Comparison of ENCODE assay signal across 7 mouse cellular contexts in the genomic region with DNA sequence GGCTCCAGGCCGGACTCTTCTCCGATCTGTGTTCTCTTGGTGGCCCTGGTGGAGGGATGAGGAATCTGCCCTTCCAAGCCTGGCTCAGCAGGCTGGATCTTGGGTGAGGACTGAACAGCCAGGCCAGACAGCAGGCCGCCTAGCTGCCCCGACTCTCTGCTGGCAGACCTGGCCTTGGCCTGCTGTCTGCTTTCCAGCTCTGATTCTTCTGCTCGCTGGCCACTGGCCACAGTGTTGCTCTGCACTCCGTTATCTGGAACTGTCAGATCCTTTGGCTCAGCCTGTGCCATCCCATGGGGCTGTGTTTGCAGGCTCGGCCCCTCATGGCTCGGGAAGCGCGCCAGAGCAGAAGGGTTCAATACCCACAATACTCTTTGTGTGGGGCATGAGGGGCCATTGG.
DNase-seq lines count a peak whose midpoint lies in the region; ATAC-seq and TF ChIP-seq lines count a peak whose summit lies in the region.

No protein-coding gene starts in this region.

- no peaks in the 10 kb centered on the region for H3K9me3 ChIP-seq in lung, embryonic 14.5 days (ENCODE audit: low read depth, low read length)
- H3K9me3 ChIP-seq in stomach, postnatal 0 days (ENCODE audit: control insufficient read depth, low read length), result no peaks in the 10 kb centered on the region
- H3K9me3 ChIP-seq in liver, embryonic 11.5 days (ENCODE audit: control insufficient read depth, low read length), result no peaks in the 10 kb centered on the region

- ATAC-seq in lung, embryonic 14.5 days (ENCODE audit: insufficient read depth), result peak; percentile 58; the same call in 1 of the 2 replicates
- ATAC-seq in stomach, postnatal 0 days (ENCODE audit: low FRiP score, low TSS enrichment), result no peak
- ATAC-seq in liver, embryonic 11.5 days (replicated peaks; ENCODE audit: low FRiP score), result no peak

- no peaks in the 10 kb centered on the region for H3K27me3 ChIP-seq in lung, embryonic 14.5 days (ENCODE audit: insufficient read depth, low read length)
- no peaks in the 10 kb centered on the region for H3K27me3 ChIP-seq in stomach, postnatal 0 days (ENCODE audit: control insufficient read depth, insufficient read depth, low read length)
- H3K27me3 ChIP-seq in liver, embryonic 11.5 days (replicated peaks; ENCODE audit: control insufficient read depth, insufficient read depth, low read length), result no peaks in the 10 kb centered on the region

- no peak overlapping the region for H3K4me2 ChIP-seq in lung, embryonic 14.5 days
- no peak overlapping the region for H3K4me2 ChIP-seq in stomach, postnatal 0 days (replicated peaks; ENCODE audit: low read depth)
- no peak overlapping the region for H3K4me2 ChIP-seq in liver, embryonic 11.5 days

- H3K36me3 ChIP-seq in lung, embryonic 14.5 days (ENCODE audit: insufficient read depth), result no peaks in the 10 kb centered on the region
- no peaks in the 10 kb centered on the region for H3K36me3 ChIP-seq in stomach, postnatal 0 days (ENCODE audit: control insufficient read depth, insufficient read depth, low read length)
- no peaks in the 10 kb centered on the region for H3K36me3 ChIP-seq in liver, embryonic 11.5 days (ENCODE audit: control insufficient read depth, insufficient read depth, low read length)

- WGBS in lung, embryonic 14.5 days, result 70% methylated on average over 10 of the region's 10 CpGs
- 67% methylated on average over 10 of the region's 10 CpGs for WGBS in stomach, postnatal 0 days
- WGBS in liver, embryonic 11.5 days, result 73% methylated on average over 10 of the region's 10 CpGs

- peak; percentile 42 for TF ChIP-seq CTCF in lung, embryonic 14.5 days (IDR thresholded peaks at IDR 0.05; ENCODE audit: low read depth)
- peak; percentile 45 for TF ChIP-seq CTCF in stomach, postnatal 0 days (IDR thresholded peaks at IDR 0.05; ENCODE audit: low read depth)

- H3K4me1 ChIP-seq in lung, embryonic 14.5 days (ENCODE audit: insufficient read depth), result peaks cover 2% of the 10 kb centered on the region; the same call in 1 of the 2 replicates
- peaks cover 3% of the 10 kb centered on the region for H3K4me1 ChIP-seq in stomach, postnatal 0 days (replicated peaks; ENCODE audit: control insufficient read depth, insufficient read depth)
- H3K4me1 ChIP-seq in liver, embryonic 11.5 days (replicated peaks; ENCODE audit: control insufficient read depth, insufficient read depth, low read length), result no peaks in the 10 kb centered on the region

- no peak overlapping the region for H3K4me3 ChIP-seq in lung, embryonic 14.5 days (ENCODE audit: low read depth, low read length)
- no peak overlapping the region for H3K4me3 ChIP-seq in stomach, postnatal 0 days (ENCODE audit: low read depth, low read length)
- H3K4me3 ChIP-seq in liver, embryonic 11.5 days (ENCODE audit: low read depth, low read length), result no peak overlapping the region

- H3K27ac ChIP-seq in lung, embryonic 14.5 days (ENCODE audit: low read depth), result no peak overlapping the region
- H3K27ac ChIP-seq in stomach, postnatal 0 days (replicated peaks), result no peak overlapping the region
- H3K27ac ChIP-seq in liver, embryonic 11.5 days (ENCODE audit: low read depth, low read length), result no peak overlapping the region

- TF ChIP-seq EP300 in stomach, postnatal 0 days (optimal IDR thresholded peaks at IDR 0.05), result no peak

- H3K9ac ChIP-seq in lung, embryonic 14.5 days, result no peak overlapping the region
- H3K9ac ChIP-seq in stomach, postnatal 0 days (ENCODE audit: low read length), result no peak overlapping the region
- no peak overlapping the region for H3K9ac ChIP-seq in liver, embryonic 11.5 days (ENCODE audit: low read depth, low read length)

- intact Hi-C loops in heart, postnatal 36 days (cut with DNase I), result loop anchor here (5.0 kb wide), 2 partner anchors 53 to 147 kb away; no protein-coding TSS in a partner anchor

- DNase-seq in adrenal gland, adult (ENCODE audit: inconsistent age in 2 of 2, low spot score in 1 of 2), result peak; percentile 93
- peak; percentile 27 to 52 for DNase-seq in adrenal gland, postnatal 4 days (ENCODE audit: low spot score in 2 of 2)
- peak; percentile 18 to 32 for DNase-seq in frontal cortex, postnatal 14 days (ENCODE audit: low spot score in 2 of 2)
- peak; percentile 73 to 78 for DNase-seq in heart, postnatal 36 days
- DNase-seq in lung, embryonic 14.5 days, result peak; percentile 57
- no peak for DNase-seq in stomach, postnatal 0 days (ENCODE audit: low spot score)
- no peak for DNase-seq in liver, embryonic 11.5 days (ENCODE audit: low spot score)

Comparison
In these comparisons a context has a peak if more than half of its experiments do, and no peak if none do; other contexts are left out.
1. DNase-seq: peak in adrenal gland, adult (2 of 2), adrenal gland, postnatal 4 days (2 of 2), frontal cortex, postnatal 14 days (2 of 2), heart, postnatal 36 days (2 of 2) and lung, embryonic 14.5 days (single experiment); none in stomach, postnatal 0 days (single experiment) and liver, embryonic 11.5 days (single experiment).